Mouse (Mus musculus): Measurements from ENCODE around the gene Capn2. TPM values are rescaled to one million over a fixed set of nuclear protein-coding genes. Genes with fewer than 3 reads are reported as not detected.

Gene Capn2
- polyA plus RNA-seq, 1 experiment from 2014 or later, result 119 TPM

GRCm38 (mm10) chr1:182523692-182524091 is 6.3 kb upstream of the Capn2 start:
- Histone ChIP-seq H3K27ac (ENCODE audit: poor library complexity, severe bottlenecking) (no peak overlapping the region), H3K9ac (no peak overlapping the region), H3K27me3 (replicated peaks) (no peaks in the 10 kb centered on the region), H3K4me3 (no peak overlapping the region), H3K36me3 (no peaks in the 10 kb centered on the region), H3K9me3 (replicated peaks) (no peaks in the 10 kb centered on the region), H3K4me2 (no peak overlapping the region), H3K4me1 (replicated peaks) (peaks cover 50% of the 10 kb centered on the region)
- ATAC-seq (ENCODE audit: insufficient number of reproducible peaks, low FRiP score), result no peak
- 70% methylated on average over 3 of the region's 3 CpGs for WGBS

GRCm38 (mm10) chr1:182522961-182523360 is 5.6 kb upstream of the Capn2 start:
- Histone ChIP-seq H3K4me1 (replicated peaks) (peaks cover 49% of the 10 kb centered on the region), H3K27me3 (replicated peaks) (no peaks in the 10 kb centered on the region), H3K27ac (ENCODE audit: poor library complexity, severe bottlenecking) (no peak overlapping the region), H3K4me2 (no peak overlapping the region), H3K4me3 (no peak overlapping the region), H3K9me3 (replicated peaks) (no peaks in the 10 kb centered on the region), H3K36me3 (no peaks in the 10 kb centered on the region), H3K9ac (no peak overlapping the region)
- no peak for ATAC-seq (ENCODE audit: insufficient number of reproducible peaks, low FRiP score)
- 83% methylated on average over 5 of the region's 5 CpGs for WGBS

- no peaks in the 10 kb centered on the region for H3K9me3 ChIP-seq (replicated peaks)
- peak overlapping the region; percentile 50; the same call in 1 of the 2 replicates for H3K9ac ChIP-seq
- ATAC-seq (ENCODE audit: insufficient number of reproducible peaks, low FRiP score), result no peak
- H3K27ac ChIP-seq (ENCODE audit: poor library complexity, severe bottlenecking), result peak overlapping the region; percentile 74
- H3K27me3 ChIP-seq (replicated peaks), result no peaks in the 10 kb centered on the region
- peaks cover 41% of the 10 kb centered on the region for H3K4me1 ChIP-seq (replicated peaks)
- H3K36me3 ChIP-seq, result no peaks in the 10 kb centered on the region
- no peak overlapping the region for H3K4me2 ChIP-seq
- no peak overlapping the region for H3K4me3 ChIP-seq
- 57% methylated on average over 8 of the region's 8 CpGs for WGBS
Observed at GRCm38 (mm10) chr1:182520938-182521500, 3.6 kb upstream of the Capn2 start.

GRCm38 (mm10) chr1:182520091-182520937 is 2.9 kb upstream of the Capn2 start:
- Histone ChIP-seq H3K36me3 (0 out of 2 replicates have a peak, but pooled peaks cover under 1% of the 10 kb centered on the region), H3K9ac (peak overlapping the region; percentile 50; the same call in 1 of the 2 replicates), H3K27me3 (replicated peaks) (no peaks in the 10 kb centered on the region), H3K4me3 (no peak overlapping the region), H3K4me1 (replicated peaks) (peaks cover 48% of the 10 kb centered on the region), H3K27ac (ENCODE audit: poor library complexity, severe bottlenecking) (peak overlapping the region; percentile 74), H3K4me2 (peak overlapping the region; percentile 38), H3K9me3 (replicated peaks) (no peaks in the 10 kb centered on the region)
- peak; percentile 27 for ATAC-seq (ENCODE audit: insufficient number of reproducible peaks, low FRiP score)
- 22% methylated on average over 14 of the region's 14 CpGs for WGBS

- H3K9ac ChIP-seq, result no peak overlapping the region
- H3K27ac ChIP-seq (ENCODE audit: poor library complexity, severe bottlenecking), result peak overlapping the region; percentile 74
- no peak for ATAC-seq (ENCODE audit: insufficient number of reproducible peaks, low FRiP score)
- no peaks in the 10 kb centered on the region for H3K9me3 ChIP-seq (replicated peaks)
- H3K4me2 ChIP-seq, result peak overlapping the region; percentile 38; the same call in 1 of the 2 replicates
- H3K4me3 ChIP-seq, result no peak overlapping the region
- WGBS, result 44% methylated on average over 5 of the region's 5 CpGs
- H3K36me3 ChIP-seq, result peaks cover 10% of the 10 kb centered on the region
- H3K4me1 ChIP-seq (replicated peaks), result peaks cover 52% of the 10 kb centered on the region
- no peaks in the 10 kb centered on the region for H3K27me3 ChIP-seq (replicated peaks)
Observed at GRCm38 (mm10) chr1:182519341-182519740, 1.9 kb upstream of the Capn2 start.

- no peak for ATAC-seq (ENCODE audit: insufficient number of reproducible peaks, low FRiP score)
- Histone ChIP-seq H3K9me3 (replicated peaks) (no peaks in the 10 kb centered on the region), H3K4me2 (no peak overlapping the region), H3K27ac (ENCODE audit: poor library complexity, severe bottlenecking) (no peak overlapping the region), H3K36me3 (peaks cover 11% of the 10 kb centered on the region), H3K4me3 (no peak overlapping the region), H3K4me1 (replicated peaks) (peaks cover 54% of the 10 kb centered on the region), H3K27me3 (replicated peaks) (no peaks in the 10 kb centered on the region), H3K9ac (0 out of 2 replicates have a peak overlapping the region, but pooled peaks have one; percentile 1)
- WGBS, result 77% methylated on average over 6 of the region's 6 CpGs
Observed at GRCm38 (mm10) chr1:182518811-182519210, 1.4 kb upstream of the Capn2 start.

- Histone ChIP-seq H3K4me1 (replicated peaks) (peaks cover 59% of the 10 kb centered on the region), H3K9me3 (replicated peaks) (no peaks in the 10 kb centered on the region), H3K36me3 (peaks cover 16% of the 10 kb centered on the region), H3K27ac (ENCODE audit: poor library complexity, severe bottlenecking) (no peak overlapping the region), H3K4me2 (no peak overlapping the region), H3K9ac (0 out of 2 replicates have a peak overlapping the region, but pooled peaks have one; percentile 1), H3K27me3 (replicated peaks) (no peaks in the 10 kb centered on the region), H3K4me3 (no peak overlapping the region)
- 69% methylated on average over 10 of the region's 10 CpGs for WGBS
- no peak for ATAC-seq (ENCODE audit: insufficient number of reproducible peaks, low FRiP score)
Observed at GRCm38 (mm10) chr1:182518143-182518680, 804 bp upstream of the Capn2 start.

GRCm38 (mm10) chr1:182517677-182518011 is 236 bp upstream of the Capn2 start:
- peak overlapping the region; percentile 83 for H3K4me3 ChIP-seq
- peaks cover 19% of the 10 kb centered on the region for H3K36me3 ChIP-seq
- H3K9ac ChIP-seq, result peak overlapping the region; percentile 85
- H3K9me3 ChIP-seq (replicated peaks), result no peaks in the 10 kb centered on the region
- WGBS, result 0% methylated on average over 10 of the region's 10 CpGs
- H3K27ac ChIP-seq (ENCODE audit: poor library complexity, severe bottlenecking), result peak overlapping the region; percentile 84
- no peaks in the 10 kb centered on the region for H3K27me3 ChIP-seq (replicated peaks)
- no peak; the same call in 1 of the 2 replicates for ATAC-seq (ENCODE audit: insufficient number of reproducible peaks, low FRiP score)
- H3K4me2 ChIP-seq, result peak overlapping the region; percentile 81
- H3K4me1 ChIP-seq (replicated peaks), result peaks cover 62% of the 10 kb centered on the region

- H3K36me3 ChIP-seq, result peaks cover 46% of the 10 kb centered on the region
- H3K27me3 ChIP-seq (replicated peaks), result no peaks in the 10 kb centered on the region
- H3K9ac ChIP-seq, result no peak overlapping the region
- 76% methylated on average over 10 of the region's 10 CpGs for WGBS
- H3K9me3 ChIP-seq (replicated peaks), result no peaks in the 10 kb centered on the region
- no peak overlapping the region for H3K4me3 ChIP-seq
- ATAC-seq (ENCODE audit: insufficient number of reproducible peaks, low FRiP score), result no peak
- H3K4me2 ChIP-seq, result peak overlapping the region; percentile 81; the same call in 1 of the 2 replicates
- H3K27ac ChIP-seq (ENCODE audit: poor library complexity, severe bottlenecking), result no peak overlapping the region
- H3K4me1 ChIP-seq (replicated peaks), result peaks cover 57% of the 10 kb centered on the region
Observed at GRCm38 (mm10) chr1:182514803-182515590, 2.4 kb downstream of the Capn2 start.

GRCm38 (mm10) chr1:182513714-182514113 is 3.7 kb downstream of the Capn2 start:
- no peak overlapping the region for H3K4me3 ChIP-seq
- H3K9me3 ChIP-seq (replicated peaks), result no peaks in the 10 kb centered on the region
- H3K36me3 ChIP-seq, result peaks cover 58% of the 10 kb centered on the region
- ATAC-seq (ENCODE audit: insufficient number of reproducible peaks, low FRiP score), result no peak
- 72% methylated on average over 5 of the region's 5 CpGs for WGBS
- H3K4me1 ChIP-seq (replicated peaks), result peaks cover 53% of the 10 kb centered on the region
- no peak overlapping the region for H3K4me2 ChIP-seq
- no peak overlapping the region for H3K27ac ChIP-seq (ENCODE audit: poor library complexity, severe bottlenecking)
- H3K27me3 ChIP-seq (replicated peaks), result no peaks in the 10 kb centered on the region
- H3K9ac ChIP-seq, result no peak overlapping the region

Data from heart, embryonic 12.5 days (tissue).